Mouse (Mus musculus) layer of hippocampus, postnatal 10 days (tissue): ENCODE measurements at regions not wholly inside any gene's neighbourhood (a gene's known extent, or its start where the extent isn't known, plus 50 kb on each side); places are given as distances from the start of the nearest gene placed in this dataset.

ENCODE experiments used
- DNase-seq, 2 experiments: peaks; one replicate each; pipeline ENCODE4 v3.0.0; 2021; ENCODE audit warnings: low spot score in 2 of 2

DNA sequence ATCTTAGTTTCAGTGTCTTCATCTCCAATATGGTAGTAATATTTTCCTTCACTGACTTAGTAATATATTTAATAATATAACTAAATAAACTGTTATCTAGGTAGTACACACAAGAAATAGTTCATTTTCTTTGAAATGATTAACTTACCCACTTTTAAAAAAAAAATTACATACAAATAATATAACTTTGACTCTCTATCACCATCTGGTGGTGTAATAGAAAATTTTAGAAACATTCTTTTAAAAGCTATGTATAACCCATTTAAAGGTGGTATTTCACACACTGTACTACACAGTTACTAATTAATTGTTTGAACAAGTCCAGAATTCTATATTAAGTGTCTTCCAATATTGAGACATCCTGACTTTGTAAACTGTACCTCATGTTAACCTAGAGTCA is 53.9 kb upstream of the Olfr266 start:
- no peak for DNase-seq

DNA sequence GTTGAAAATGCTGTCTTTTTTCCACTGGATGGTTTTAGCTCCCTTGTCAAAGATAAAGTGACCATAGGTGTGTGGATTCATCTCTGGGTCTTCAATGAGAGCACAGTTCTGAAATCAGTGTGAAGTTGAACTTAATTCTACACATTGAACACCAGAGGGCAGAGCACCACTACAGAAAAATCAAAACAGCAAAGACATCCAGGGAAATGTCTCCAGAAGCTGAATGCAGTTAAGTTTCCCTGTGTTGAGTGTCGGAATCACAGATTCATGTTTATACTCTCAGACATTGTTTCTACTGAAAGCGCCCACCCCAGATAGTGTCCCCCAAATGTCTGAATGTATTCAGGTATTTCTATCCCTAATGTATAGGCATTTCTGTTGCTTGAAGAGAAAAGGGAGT is 77.1 kb upstream of the Olfr266 start:
- peak; percentile 21 to 44 for DNase-seq

DNA sequence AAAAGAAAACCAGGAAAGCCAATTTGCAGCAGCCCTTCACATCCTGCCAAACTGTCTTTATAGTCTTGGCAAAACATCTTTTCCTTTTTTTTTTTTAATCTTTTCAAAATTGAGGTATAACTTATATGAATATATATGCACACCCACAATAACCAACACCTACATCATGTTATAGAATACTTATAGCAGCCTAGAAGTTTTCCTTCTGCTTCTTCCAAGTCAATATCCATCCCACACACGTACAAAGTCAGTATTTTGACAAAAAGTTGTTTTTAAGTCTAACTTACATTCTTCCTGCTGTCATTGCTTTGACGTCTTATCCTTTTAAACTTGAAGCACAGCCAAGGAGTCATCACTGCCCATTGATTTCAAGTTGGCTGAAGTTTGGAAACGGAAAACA is 80.6 kb upstream of the Olfr266 start:
- no peak for DNase-seq

DNA sequence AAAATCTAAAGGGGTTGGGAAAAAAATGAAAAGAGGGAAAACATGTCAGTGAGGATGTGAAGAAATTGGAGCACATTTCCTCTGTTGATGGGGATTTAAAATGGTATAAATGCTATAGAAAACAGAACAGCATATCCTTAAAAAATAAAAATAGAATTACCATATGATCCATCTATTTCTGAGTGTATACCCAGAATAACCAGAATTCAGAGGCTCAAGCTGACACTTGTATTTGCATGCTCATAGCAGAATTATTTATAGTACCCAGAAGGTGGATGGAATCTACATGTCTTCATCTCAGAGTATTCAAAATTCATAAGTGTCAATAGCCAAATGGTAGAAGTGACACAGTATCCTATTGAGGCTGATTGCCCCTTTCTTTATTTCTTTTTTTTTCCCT is 99.9 kb upstream of the Kcna3 start:
- no peak for DNase-seq

DNA sequence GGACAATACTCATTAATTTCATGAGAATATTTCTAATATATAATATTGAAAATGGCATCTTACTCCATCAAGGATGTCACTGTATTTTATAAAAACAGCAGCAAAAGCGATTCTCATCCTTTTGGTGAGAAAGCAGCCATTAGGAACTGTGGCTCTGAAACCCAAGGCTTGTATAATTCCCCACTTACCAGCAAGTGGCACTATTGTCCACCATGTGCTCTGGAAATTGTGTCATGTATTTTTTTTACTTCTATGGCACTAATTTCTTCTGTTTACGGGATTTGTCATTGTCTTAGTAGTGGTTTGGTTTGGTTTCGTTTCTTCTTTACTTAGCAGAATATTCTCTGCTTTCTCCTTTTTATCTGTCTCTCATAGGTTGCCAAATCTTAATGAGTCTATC is 95.9 kb upstream of the Kcna3 start:
- DNase-seq: peak in 1 of 2 experiments; percentile 31

DNA sequence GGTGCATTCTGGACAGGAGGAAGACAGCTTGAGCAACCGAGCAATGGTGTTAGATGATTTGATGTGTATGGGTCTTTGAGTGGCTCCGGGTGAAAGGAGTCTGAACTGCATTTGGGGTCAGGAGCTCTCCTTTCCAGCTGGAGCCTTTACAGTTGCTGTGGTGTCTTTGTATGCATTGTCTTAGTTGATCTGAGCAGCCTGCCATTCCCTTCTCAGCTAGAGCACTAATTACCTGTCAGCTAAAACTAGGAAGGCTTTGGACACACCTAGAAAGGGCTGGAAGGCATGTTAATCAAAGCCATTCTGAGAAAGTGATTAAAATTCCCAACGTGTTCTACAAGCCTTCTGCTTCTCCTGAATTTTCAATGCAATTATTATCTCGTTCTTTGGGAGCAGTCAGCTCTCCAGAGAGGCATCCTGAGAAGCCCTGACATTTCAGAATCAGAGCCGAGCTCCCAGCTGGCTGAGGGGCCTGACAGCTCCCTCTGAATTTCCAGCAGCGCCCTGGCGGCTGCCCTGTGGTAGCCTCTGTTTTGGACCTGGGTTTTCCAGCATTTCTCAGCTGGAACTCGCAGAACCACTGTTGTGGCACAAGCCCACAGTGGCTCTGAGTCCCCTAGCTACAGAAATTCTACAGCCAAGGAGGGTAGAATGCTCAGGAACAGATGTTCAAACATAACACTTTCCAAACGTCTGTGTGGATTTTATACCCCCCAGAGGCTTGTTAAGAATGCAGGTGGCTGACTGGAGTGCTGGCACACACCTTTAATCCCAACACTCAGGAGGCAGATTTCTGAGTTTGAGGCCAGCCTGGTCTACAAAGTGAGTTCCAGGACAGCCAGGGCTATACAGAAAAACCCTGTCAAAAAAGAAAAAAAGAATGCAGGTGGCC is 80.2 kb upstream of the Kcna3 start:
- peak in 1 of 2 experiments; percentile 9 for DNase-seq

DNA sequence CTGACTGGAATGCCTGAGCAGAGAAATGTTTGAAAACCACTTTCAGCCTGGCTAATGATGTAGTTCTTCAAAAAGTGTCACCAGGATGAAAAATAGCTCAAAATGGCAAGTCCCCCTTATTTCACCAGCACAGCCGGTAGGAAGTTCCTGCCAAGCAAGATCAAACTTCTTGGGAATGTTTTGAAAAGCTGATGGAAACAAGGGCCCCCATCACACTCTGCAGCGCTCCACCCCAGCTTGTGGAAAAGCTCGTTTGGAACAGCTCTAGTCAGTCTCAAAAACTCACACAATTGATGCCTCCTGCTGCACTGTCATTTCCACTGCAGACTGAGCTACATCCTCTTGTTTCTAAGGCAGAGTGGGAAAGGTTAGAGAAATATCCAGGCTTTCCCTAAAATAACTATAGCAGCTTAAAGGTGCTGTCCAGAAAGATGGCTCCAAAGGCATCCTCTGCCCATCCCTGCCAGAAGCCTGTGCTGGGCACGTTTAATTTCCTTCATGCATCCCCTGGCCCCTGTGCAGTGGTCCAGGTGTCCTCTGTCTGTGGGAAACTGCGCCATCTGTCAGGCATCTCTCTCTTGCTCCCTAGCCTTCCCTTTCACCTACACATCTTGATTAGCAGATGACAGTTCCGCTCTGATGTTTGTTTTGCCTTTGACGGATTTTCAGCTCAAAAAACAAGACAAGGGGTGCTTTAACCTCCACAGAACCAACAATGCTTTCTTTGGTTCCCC is 78.6 kb upstream of the Kcna3 start:
- DNase-seq: no peak

DNA sequence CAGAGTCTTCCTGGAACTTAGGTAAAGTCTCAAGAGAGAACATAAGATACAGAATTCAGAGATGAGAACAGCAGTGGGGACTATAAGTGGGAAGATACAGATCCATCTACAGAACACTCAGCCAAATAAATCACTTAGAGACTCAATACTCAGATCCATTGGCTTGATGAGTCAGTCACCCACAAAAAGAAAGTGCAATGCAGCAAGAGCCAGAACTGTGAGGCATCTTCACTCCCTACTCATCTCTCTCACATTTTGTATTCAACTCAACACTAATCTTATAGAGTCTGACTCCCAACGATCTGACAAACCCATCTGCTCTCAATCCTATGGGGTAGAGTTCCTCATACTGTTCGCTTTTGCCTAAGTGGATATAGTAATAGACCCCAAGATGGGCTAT is 77.8 kb upstream of the Kcna3 start:
- DNase-seq: no peak

DNA sequence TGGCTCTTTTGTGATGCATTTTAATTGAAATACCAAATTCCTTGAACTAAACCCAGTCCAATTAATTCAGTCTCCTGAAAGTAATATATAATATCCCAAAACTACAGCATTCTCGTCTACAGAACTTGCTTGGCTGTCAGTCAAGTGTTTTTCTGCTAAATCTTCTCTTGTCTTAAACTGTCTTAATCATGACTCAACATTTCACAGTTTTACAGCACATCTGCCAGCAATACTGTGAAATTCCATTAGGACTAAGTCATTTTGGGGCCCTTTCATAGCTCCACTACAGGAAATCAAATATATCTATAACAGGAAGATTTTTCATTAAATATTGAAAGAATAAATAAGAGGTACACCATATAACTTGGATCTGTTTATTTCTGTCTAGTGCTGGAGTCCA is 75.4 kb upstream of the Kcna3 start:
- no peak for DNase-seq

DNA sequence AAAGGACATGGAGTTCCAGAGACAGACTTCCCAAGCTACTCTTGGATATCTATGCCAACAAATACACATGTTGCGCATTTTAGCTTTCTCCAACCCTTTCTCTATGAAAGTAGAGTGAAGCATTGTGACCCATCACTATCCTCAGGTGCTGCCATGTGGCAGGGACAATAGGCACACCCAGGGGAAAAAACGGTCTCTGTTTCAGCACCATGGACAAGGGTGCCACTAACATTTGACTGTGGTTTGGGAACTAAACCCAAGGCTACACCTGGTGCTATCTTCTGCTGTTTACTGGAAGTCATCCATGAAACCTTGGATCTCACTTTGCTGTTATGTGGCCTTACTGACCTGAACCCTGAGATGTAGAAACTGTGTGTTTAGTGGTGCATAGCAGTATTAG is 73.5 kb upstream of the Kcna3 start:
- DNase-seq: no peak

DNA sequence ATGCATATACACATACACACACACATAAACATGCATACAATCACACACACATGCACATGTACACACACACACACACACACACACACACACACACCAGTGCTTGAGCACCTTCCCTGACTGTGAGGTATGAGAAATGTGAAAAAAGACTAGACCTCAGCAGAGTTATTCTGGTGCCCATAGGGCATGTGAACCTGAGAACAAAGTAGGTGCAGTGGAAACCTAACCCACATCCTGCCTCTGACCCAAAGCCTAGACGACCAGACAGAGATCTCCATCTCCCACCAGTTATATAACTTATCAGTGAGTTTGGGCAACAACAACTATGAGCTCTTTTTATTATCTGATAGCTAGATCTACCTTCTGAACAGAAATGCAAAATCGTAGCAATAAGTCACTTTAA is 69.8 kb upstream of the Kcna3 start:
- no peak for DNase-seq

DNA sequence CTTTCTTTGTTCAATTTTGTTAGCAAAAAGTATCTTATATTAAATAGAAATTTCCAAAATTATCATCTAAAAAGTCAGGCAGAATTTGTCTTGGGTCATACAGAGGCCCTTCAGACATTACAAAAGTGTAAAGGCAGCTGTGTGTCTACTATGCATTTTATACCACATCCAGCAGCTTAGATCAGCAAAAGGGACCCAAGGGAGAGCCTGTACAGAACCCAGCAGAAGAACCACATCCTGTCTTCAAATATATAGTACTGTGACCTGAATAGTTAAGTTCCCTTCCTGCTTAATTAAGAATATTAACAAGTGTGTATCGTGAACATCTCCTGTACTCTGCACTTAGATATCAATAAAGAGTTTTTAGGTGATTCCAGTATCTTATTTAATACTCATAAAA is 68.5 kb upstream of the Kcna3 start:
- no peak for DNase-seq

DNA sequence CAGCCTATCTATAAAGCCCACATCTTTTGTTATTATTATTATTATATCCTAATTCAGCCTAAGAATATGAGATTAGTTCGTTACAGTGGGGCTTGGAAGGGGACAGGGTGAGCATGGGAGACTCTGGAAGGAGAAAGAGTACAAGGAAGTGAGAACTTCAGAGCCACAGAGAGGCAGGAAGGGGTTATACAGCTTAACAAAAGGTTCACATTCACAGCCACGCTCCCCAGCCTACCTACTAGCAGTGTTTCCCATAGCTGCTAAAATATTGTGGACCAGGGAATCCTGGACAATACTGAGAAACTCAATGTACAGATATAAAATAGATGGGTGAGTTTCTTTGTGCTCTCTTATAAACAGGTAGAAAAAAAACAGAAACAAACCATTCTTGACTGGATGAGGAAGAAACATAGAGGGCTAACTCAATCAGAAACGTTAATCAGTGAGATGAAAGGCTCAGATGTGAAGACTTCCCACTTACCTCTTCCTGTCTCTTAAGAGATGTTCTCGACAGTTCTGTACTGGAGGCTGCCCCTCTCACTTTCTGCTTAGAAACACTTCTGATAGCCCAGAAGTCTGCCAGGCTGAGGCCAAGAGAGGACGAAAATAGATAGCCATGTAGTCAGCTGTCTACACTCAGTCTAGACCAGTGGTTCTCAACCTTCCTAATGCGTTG is 61.7 kb upstream of the Kcna3 start:
- DNase-seq: no peak

DNA sequence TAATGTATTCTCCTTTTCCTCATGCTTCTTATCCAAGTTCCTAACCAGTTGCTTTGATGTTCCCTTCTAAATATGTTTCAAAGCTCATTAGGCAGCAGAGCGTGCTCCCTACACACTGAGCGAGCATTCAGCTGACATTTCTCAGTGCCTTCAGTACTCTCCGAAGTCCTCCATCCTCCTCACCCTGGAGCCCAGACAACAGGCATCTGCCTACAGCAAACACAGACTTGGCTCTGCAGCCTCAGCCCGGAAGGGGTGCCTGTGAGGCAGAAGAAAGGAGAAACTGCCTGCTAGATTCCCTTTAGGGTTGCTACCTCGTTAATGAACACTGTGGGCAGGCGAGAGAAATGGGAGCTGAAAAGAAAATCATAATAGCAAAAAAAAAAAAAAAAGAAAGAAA is 57.2 kb upstream of the Kcna3 start:
- peak; percentile 22 to 27 for DNase-seq

DNA sequence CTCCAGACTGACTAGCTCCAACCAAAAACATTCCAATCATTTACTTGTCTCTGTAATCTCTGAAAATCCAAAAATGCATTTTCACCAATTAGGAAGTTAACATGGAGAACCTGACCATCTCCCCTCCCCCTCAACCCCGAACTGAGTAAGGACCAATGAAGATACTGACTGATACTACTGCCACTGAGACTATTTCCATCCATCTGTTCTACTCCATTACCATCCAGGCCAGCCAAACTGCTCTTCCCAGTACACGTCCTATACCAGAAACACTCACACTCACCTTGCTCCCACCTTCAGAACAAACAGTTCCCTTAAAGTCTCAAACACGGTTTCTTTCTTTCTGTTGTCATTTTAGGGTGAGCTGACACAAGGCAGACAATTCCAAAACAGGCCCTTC is 55.1 kb upstream of the Kcna3 start:
- DNase-seq: no peak

DNA sequence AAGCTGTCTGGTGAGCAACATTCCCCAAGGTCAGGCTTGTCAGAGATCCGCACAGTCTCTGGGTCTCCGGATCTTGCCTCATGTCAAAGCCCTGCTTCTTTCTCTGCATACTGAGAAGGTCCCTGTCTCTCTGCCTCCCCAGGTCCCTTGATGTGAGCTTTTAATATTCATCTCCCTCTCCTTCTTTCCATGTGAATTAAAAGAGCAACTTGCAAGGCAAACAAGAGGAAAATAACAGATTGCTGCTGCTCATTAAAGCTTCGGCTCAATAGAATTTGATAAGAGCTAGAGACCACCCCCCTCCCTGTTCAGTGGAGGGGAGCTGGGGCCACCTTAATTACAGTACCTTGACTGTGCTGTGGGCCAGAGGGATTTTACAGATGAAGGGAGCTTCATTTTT is 54.6 kb upstream of the Kcna3 start:
- no peak for DNase-seq

DNA sequence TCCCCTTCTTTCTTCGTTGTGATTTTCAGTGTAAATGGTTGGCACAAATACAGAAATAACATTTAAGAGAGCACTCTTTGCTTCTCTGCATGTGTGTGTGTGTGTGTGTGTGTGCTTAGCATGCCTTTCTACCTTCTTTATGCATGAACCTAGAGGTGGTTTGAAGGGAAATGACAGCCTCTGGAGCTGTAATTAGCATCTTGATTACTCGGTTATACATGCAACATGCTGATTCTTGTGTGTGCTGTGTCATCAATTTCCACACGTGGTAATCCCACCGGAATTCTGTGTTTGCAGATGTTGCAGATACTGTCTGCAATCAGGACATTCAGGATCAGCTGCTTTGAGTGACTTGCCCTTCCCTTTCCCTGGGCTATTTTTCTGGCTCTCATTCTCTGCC is 51.7 kb upstream of the Kcna3 start:
- no peak for DNase-seq
